Mouse (Mus musculus) kidney, adult 2 months (tissue): ENCODE measurements around the gene Tmem123. TPM values are rescaled to one million over a fixed set of nuclear protein-coding genes. Genes with fewer than 3 reads are reported as not detected.

Source experiments
- DNase-seq: peaks from one replicate; pipeline ENCODE4 v3.0.0; 2021
- H3K27ac ChIP-seq: fragments of 200-500 bp; 2 replicates; pipeline ENCODE4 v1.5.1; 2012; ENCODE audit warnings: low read depth, low read length, control low read depth, inconsistent platforms; ENCODE audit not compliant: insufficient read depth
- H3K27me3 ChIP-seq: fragments of 200-500 bp; replicated peaks from 2 replicates; pipeline ENCODE4 v1.6.1; 2012; ENCODE audit warnings: mild to moderate bottlenecking, moderate library complexity, low read length, inconsistent platforms; ENCODE audit not compliant: control insufficient read depth, insufficient read depth
- H3K36me3 ChIP-seq: fragments of 200-500 bp; 2 replicates; pipeline ENCODE4 v1.6.1; 2012; ENCODE audit warnings: mild to moderate bottlenecking, moderate library complexity, low read length, inconsistent platforms; ENCODE audit not compliant: control insufficient read depth, insufficient read depth
- H3K4me1 ChIP-seq: fragments of 200-500 bp; 2 replicates; pipeline ENCODE4 v1.6.1; 2011; ENCODE audit warnings: low read length; ENCODE audit not compliant: control insufficient read depth, insufficient read depth
- H3K4me3 ChIP-seq: fragments of 200-500 bp; 2 replicates; pipeline ENCODE4 v1.5.1; 2011; ENCODE audit warnings: mild to moderate bottlenecking, low read depth, low read length, control low read depth; ENCODE audit not compliant: insufficient read depth
- CTCF ChIP-seq: fragments of 200-500 bp; conservative IDR thresholded peaks from 2 replicates; pipeline ENCODE4 v1.5.1; 2011; ENCODE audit warnings: low read depth, mild to moderate bottlenecking, control low read depth, low read length, moderate library complexity, mixed read lengths; ENCODE audit not compliant: insufficient read depth, insufficient read length
- POLR2A ChIP-seq: fragments of 200-500 bp; IDR thresholded peaks from one replicate; pipeline ENCODE4 v1.6.1; 2011; ENCODE audit warnings: low read depth, low read length, control low read depth
- WGBS: fragments of 180-500 bp; shearing (Covaris S2); methylation state at CpG from one replicate; pipeline ENCODE4 v1.1.7; 2018; 5-methylcytosine and 5-hydroxymethylcytosine counted together
- polyA plus RNA-seq: library from polyadenylated mRNA; depleted of rRNA; stranded (reverse); fragments of >200 nt; gene quantifications from 2 replicates; pipeline ENCODE4 v1.2.3, GENCODE M21; 2012; rRNA removed

Tmem123 gene
- polyA plus RNA-seq: 40.8 and 43.7 TPM in 2 replicates

GRCm38 (mm10) chr9:7763614-7764300, at the start of gene Tmem123:
Gene Tmem123 (plus strand): TSS chr9:7764041.
- under 1% methylated on average over 52 of the region's 52 CpGs for WGBS
- TF ChIP-seq CTCF: no peak
- no peak for TF ChIP-seq POLR2A
- Histone ChIP-seq H3K4me1 (peaks cover 4% of the 10 kb centered on the region; the same call in 1 of the 2 replicates), H3K27me3 (no peaks in the 10 kb centered on the region), H3K27ac (peak within 1 kb of the TSS; percentile 87), H3K36me3 (no peaks in the 10 kb centered on the region), H3K4me3 (peak within 1 kb of the TSS; percentile 89)
- DNase-seq: peak; percentile 100

DNA sequence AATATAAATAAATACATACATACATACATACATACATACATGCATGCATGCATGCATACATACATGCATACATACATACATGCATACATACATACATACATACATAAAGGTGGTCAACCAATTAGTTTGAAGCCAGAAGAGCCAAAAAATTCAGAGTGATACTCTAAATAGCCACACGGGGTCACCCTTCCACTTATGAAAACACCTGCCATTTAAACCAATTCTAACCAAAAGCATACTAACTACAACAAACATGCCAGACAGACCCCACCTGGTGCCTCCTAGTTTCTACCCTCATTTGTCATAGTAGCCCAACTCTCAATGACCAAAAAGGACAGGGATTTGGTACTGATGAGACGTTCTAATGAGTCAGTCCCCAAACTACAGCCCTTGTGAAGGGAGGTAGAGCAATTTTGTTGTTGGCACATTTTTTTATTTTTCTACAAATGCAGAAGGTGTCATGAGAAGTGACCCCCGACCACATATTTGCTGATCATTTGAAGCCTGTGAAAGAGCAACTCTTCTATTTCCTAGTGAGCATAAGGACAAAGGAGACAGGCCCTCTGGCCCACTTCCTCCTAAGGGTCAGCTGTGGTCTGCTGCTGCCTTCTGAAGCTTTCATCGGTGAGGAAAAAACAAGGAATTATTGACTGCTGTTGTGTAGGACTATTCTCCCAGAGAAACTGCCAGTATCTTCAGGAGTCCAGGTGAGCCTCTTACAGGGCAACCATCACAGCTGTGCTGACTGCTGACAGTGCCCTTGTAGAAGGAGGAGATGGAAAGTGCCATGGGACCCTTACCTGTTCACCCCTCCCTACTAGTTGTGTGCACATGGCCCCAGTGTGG, 49.6 kb upstream of the Tmem123 start:
- H3K4me1 ChIP-seq: no peaks in the 10 kb centered on the region

DNA sequence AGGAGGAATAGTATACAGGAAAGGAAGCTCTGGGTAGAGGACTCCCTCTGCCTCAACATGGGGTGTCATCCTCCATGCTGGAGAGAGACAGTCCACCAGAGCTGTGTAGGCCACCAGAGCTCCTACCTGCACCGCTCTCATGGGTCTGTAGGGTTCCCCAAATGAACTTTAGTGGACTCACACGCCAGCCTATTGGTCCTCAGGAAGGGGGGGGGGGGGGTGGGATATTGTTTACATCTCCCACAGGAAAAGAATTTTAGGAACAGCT, 49.0 kb upstream of the Tmem123 start:
- Histone ChIP-seq H3K4me1 (no peaks in the 10 kb centered on the region), H3K27me3 (no peaks in the 10 kb centered on the region), H3K4me3 (no peak overlapping the region), H3K36me3 (no peaks in the 10 kb centered on the region), H3K27ac (no peak overlapping the region)
- no peak for DNase-seq
- 69% methylated on average over 2 of the region's 2 CpGs for WGBS
- TF ChIP-seq POLR2A: no peak
- no peak for TF ChIP-seq CTCF

More for the DNA sequence above, 49.6 kb upstream of the Tmem123 start:
- Histone ChIP-seq H3K27ac (no peak overlapping the region), H3K27me3 (no peaks in the 10 kb centered on the region), H3K36me3 (no peaks in the 10 kb centered on the region), H3K4me3 (no peak overlapping the region)
- 35% methylated on average over 4 of the region's 4 CpGs for WGBS
- TF ChIP-seq POLR2A (no peak), CTCF (0 out of 2 replicates have a peak, but pooled peaks have one; percentile 15)
- peak; percentile 58 for DNase-seq

- Histone ChIP-seq H3K36me3 (no peaks in the 10 kb centered on the region), H3K27ac (no peak overlapping the region), H3K4me1 (no peaks in the 10 kb centered on the region), H3K4me3 (no peak overlapping the region), H3K27me3 (no peaks in the 10 kb centered on the region)
- WGBS: 96% methylated on average over 1 of the region's 1 CpGs
- TF ChIP-seq POLR2A: no peak
- TF ChIP-seq CTCF: no peak
- peak; percentile 5 for DNase-seq
Observed at GRCm38 (mm10) chr9:7721543-7721942, 42.3 kb upstream of the Tmem123 start.

DNA sequence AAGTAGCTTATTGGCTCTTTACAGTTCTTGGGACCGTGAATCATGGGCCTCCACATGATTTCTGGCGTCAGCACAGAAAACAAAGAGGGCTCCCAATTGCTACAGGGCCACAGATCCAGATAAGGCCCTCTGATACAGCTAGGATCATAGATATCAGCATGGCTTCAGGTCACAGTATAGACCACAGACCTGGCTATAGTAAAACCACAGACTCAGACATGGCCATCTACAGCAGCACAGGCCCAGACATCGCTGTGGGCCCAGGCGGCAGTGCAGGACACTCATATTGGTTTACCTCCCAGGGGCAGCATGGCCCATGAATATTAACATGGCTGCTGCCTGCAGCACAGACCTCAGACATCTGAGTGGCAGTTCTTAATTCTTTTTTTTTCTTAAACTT, 34.8 kb upstream of the Tmem123 start:
- no peaks in the 10 kb centered on the region for H3K36me3 ChIP-seq
- H3K4me1 ChIP-seq: no peaks in the 10 kb centered on the region
- TF ChIP-seq POLR2A (no peak), CTCF (no peak)
- H3K27ac ChIP-seq: no peak overlapping the region
- no peaks in the 10 kb centered on the region for H3K27me3 ChIP-seq
- WGBS: 88% methylated on average over 4 of the region's 4 CpGs
- H3K4me3 ChIP-seq: no peak overlapping the region
- no peak for DNase-seq

DNA sequence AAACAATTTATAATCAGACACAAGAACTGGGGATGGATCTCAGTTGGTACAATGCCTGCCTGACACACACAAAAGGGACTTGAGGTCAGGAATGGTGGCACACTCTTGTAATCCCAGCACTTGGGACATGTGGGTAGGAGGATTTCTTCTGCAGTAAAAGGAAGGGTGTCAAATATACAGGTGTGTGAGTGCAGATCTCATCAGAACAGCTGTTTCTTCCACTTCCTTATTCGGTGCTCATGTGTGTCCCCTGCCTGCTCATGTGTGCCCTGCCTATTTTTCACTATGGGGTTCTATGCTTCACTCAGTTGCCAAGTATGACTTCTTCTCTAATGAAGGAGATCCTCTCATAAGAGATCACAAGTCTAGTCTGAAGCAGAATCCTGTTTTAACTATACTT, 21.1 kb upstream of the Tmem123 start:
- no peak overlapping the region for H3K4me3 ChIP-seq
- 74% methylated on average over 1 of the region's 1 CpGs for WGBS
- H3K27ac ChIP-seq: no peak overlapping the region
- no peak for DNase-seq
- H3K27me3 ChIP-seq: no peaks in the 10 kb centered on the region
- TF ChIP-seq CTCF (no peak), POLR2A (no peak)
- no peaks in the 10 kb centered on the region for H3K36me3 ChIP-seq
- H3K4me1 ChIP-seq: no peaks in the 10 kb centered on the region

- H3K36me3 ChIP-seq: no peaks in the 10 kb centered on the region
- 40% methylated on average over 1 of the region's 1 CpGs for WGBS
- TF ChIP-seq POLR2A: no peak
- no peak for TF ChIP-seq CTCF
- no peaks in the 10 kb centered on the region for H3K27me3 ChIP-seq
- no peak for DNase-seq
- H3K4me3 ChIP-seq: no peak overlapping the region
- no peak overlapping the region for H3K27ac ChIP-seq
- H3K4me1 ChIP-seq: no peaks in the 10 kb centered on the region
Observed at GRCm38 (mm10) chr9:7744156-7744555, 19.7 kb upstream of the Tmem123 start.
